12 mouse cellular contexts compared by ENCODE assay signal in the genomic region with DNA sequence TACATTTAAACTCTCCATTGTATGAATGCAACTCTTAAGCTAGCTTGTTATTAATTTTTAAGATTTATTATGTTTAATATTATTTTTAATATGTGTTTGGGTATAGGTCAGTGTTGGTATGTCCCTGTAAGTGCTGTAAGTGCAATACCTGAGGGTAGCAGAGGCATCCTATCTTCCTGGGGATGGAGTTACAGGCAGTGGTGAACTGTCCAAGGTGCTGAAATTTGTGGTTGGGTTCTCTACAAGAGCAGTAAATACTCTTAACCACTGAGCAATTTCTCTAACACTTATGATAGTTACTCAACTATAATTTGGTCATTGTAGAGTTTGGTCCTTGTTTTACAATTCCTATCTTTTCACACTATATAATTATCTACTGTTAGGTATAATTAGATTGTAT.
DNase-seq lines count a peak whose midpoint lies in the region; ATAC-seq and TF ChIP-seq lines count a peak whose summit lies in the region.
"Had no signal": no experiment of that assay in that cellular context is flagged by ENCODE, and none has a peak within 500 bp of the region (broad histone marks: within the 10 kb centered on the region; RNA-seq: fewer than 3 reads in every experiment).

No protein-coding gene starts in this region.

- no peak for ATAC-seq in liver, embryonic 12.5 days
- ATAC-seq: forebrain, embryonic 15.5 days had no signal

- H3K36me3 ChIP-seq in liver, embryonic 12.5 days: no peaks in the 10 kb centered on the region
- H3K36me3 ChIP-seq: forebrain, embryonic 15.5 days had no signal

- peak; percentile 44 for DNase-seq in adrenal gland, postnatal 10 days
- DNase-seq in adrenal gland, postnatal 25 days: no peak
- DNase-seq in liver: peak; percentile 22
- DNase-seq in NIH3T3 (ENCODE audit: low read depth): peak; percentile 52
- peak; percentile 47 for DNase-seq in hindlimb bud, embryonic 11.5 days (ENCODE audit: extremely low spot score, low read depth, low spot score)
- no peak for DNase-seq in right cerebral cortex, postnatal 36 days (ENCODE audit: low spot score in 2 of 2)
- no peak for DNase-seq in layer of hippocampus, adult 2 months (ENCODE audit: low spot score in 2 of 2)
- DNase-seq: cerebellum, postnatal 10 days; lung, adult 18-20 months had no signal

- no peaks in the 10 kb centered on the region for H3K27me3 ChIP-seq in liver, embryonic 12.5 days (replicated peaks)
- H3K27me3 ChIP-seq: forebrain, embryonic 15.5 days had no signal

- no peak overlapping the region for H3K9ac ChIP-seq in liver, embryonic 12.5 days
- H3K9ac ChIP-seq: forebrain, embryonic 15.5 days had no signal

- H3K9me3 ChIP-seq in liver, embryonic 12.5 days (replicated peaks): no peaks in the 10 kb centered on the region
- H3K9me3 ChIP-seq: forebrain, embryonic 15.5 days had no signal

- no peak for TF ChIP-seq CTCF in layer of hippocampus, adult 2 months (conservative IDR thresholded peaks at IDR 0.05)

- H3K4me2 ChIP-seq in liver, embryonic 12.5 days: no peak overlapping the region
- H3K4me2 ChIP-seq: forebrain, embryonic 15.5 days; heart, embryonic 11.5 days had no signal

- H3K4me3 ChIP-seq in liver, embryonic 12.5 days: no peak overlapping the region
- H3K4me3 ChIP-seq in layer of hippocampus, adult 2 months: no peak overlapping the region
- H3K4me3 ChIP-seq: forebrain, embryonic 15.5 days had no signal

- H3K4me1 ChIP-seq in liver, embryonic 12.5 days: no peaks in the 10 kb centered on the region
- H3K4me1 ChIP-seq: forebrain, embryonic 15.5 days had no signal

- H3K27ac ChIP-seq in liver, embryonic 12.5 days: no peak overlapping the region
- H3K27ac ChIP-seq in layer of hippocampus, adult 2 months: no peak overlapping the region
- H3K27ac ChIP-seq: forebrain, embryonic 15.5 days had no signal

Comparison
In these comparisons a context has a peak if more than half of its experiments do, and no peak if none do; other contexts are left out.
1. DNase-seq: peak in adrenal gland, postnatal 10 days (single experiment), liver (single experiment), NIH3T3 (single experiment) and hindlimb bud, embryonic 11.5 days (single experiment); none in adrenal gland, postnatal 25 days (single experiment), right cerebral cortex, postnatal 36 days (0 of 2) and layer of hippocampus, adult 2 months (0 of 2).